Mouse (Mus musculus) kidney, adult 2 months (tissue): Measurements from ENCODE around the gene Dbp.

ENCODE experiments used
- CTCF ChIP-seq: fragments of 200-500 bp; conservative IDR thresholded peaks from 2 replicates; pipeline ENCODE4 v1.5.1; 2011; ENCODE audit warnings: low read depth, mild to moderate bottlenecking, control low read depth, low read length, moderate library complexity, mixed read lengths; ENCODE audit not compliant: insufficient read depth, insufficient read length
- POLR2A ChIP-seq: fragments of 200-500 bp; IDR thresholded peaks from one replicate; pipeline ENCODE4 v1.6.1; 2011; ENCODE audit warnings: low read depth, low read length, control low read depth

- no peak for TF ChIP-seq CTCF
- TF ChIP-seq POLR2A, result no peak
Measured at GRCm38 (mm10) chr7:45666161-45666560, 38.7 kb upstream of the Dbp start, which contains the start of gene Fut2.
